Mouse (Mus musculus): ENCODE data around the gene Olfr63.
"Not testable (repeated sequence)": the region's sequence is repeated elsewhere in the genome, so short reads cannot be mapped to it uniquely, and the experiment has no call there.

Gene Olfr63

DNA sequence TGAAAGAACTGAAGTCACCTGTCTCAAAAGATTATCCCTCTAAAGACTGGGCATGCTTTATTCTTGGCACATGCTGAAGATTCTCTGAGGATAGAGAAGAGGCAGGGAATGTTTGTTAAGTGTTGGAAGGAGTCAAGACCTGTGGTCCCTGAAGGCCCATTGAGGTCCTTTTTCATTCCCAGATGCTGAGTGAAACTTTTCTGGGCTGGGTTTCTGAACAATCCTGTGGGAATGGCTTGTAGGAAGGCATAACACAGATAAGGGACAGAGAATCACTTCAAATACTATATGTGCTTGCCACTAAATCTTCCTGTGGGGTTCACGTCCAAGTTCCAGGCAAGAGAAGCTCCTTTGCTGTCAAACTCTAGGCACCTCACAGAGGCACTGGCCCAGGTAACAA, at the start of gene Olfr63:
Gene Olfr63, plus strand, starts transcription at position 301 of the 400 bp plus-strand sequence.
- no peak for DNase-seq (ENCODE audit: low spot score in 2 of 2)

DNA sequence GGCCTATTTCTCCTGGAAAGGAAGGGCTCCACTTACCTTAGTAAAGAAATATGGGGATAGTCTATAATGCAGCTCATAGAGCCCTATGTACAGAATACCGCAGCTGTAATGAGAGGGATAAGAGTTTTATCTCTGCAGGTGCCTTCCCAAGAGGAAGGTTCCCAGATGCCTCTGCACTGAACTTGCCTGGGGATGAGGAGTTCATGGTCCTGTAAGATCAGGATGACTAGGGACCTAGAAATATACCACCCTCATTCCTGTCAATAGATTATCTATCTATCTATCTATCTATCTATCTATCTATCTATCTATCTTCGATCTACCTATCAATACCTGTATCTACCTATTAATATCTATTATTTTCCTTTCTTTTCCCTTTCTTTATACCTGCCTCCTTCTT, 42.9 kb upstream of the Olfr63 start, which contains the start of gene Olfr1564:
Gene Olfr1564, minus strand, starts transcription at position 101 of the 400 bp plus-strand sequence.
- DNase-seq (ENCODE audit: low spot score in 2 of 2): no peak

DNA sequence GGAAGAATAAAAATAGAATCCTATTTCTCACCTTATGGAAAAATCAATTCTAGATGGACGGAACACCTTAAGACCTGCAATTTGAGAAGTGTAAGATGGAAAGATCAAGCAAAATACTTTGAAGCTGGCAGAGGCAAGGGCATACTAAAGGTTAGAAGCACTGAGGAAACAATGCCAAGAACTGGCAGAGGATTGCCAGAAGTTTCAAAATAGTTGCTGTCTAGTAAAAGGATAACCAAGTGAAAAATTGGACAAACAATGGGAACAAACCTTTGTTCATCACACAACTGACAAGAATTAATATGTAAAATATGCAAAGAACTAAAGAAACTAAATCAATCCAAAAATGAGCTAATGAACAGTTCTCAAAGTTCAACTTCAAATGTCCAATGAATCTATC, 27.8 kb upstream of the Olfr63 start:
- not testable (repeated sequence) for DNase-seq (ENCODE audit: low spot score in 2 of 2)

- not testable (repeated sequence) for DNase-seq (ENCODE audit: low spot score in 2 of 2)
Observed at GRCm38 (mm10) chr17:33254530-33255318, 9.8 kb upstream of the Olfr63 start, which contains the start of gene Zfp955a. Gene Zfp955a (minus strand): TSS chr17:33255145.

GRCm38 (mm10) chr17:33255319-33255657, 9.2 kb upstream of the Olfr63 start:
- DNase-seq (ENCODE audit: low spot score in 2 of 2): not testable (repeated sequence)

DNA sequence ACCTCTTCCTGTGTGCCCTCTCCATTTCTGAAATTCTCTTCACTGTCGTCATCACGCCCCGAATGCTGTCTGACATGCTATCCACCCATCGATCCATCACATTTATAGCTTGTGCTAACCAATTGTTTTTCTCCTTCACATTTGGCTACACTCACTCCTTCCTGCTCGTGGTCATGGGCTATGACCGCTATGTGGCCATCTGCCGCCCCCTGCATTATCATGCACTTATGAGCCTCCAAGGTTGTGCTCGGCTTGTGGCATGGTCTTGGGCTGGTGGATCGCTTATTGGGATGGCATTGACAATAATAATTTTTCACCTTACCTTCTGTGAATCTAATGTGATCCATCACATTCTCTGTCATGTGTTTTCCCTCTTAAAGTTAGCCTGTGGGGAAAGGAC, 4.4 kb downstream of the Olfr63 start:
- no peak for DNase-seq (ENCODE audit: low spot score in 2 of 2)

DNA sequence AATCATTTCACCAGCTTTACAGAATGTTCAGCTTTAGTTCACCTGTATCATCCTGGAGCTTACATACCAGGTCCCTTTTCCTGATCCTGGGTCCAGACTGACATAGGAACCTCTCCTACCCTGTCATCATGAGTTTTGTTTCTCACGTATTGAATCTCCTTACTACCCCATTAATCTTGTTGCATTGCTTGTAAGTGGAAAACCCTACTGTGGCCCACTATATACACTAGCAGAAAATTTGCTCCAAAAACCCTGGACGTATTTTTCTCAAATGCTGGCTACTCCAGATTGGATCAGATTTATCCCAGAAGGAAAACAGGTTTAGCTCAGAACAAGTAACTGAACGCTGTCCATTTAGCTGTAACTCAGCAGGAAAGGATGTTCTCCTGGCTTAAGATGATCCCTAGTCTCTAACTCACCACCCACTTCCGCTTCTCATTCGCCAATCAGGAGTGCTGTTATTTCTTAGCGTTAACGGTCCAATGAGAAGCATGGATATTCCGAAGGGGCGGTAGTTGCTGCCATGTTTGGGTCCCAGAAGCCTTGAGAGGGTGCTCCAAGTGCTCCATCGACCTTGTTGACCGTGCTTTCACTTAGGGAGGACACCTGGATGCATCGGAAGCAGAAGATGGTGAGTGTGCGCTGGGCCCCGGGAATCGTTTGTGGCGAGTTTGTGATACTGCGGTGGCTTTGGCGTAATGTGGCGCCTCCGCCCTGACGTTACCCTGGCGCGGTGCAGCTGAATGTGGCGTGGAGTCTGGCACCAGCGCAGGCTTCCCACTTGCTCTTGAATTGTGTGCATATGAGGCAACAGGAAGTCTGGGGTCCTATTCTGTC, 24.8 kb downstream of the Olfr63 start, which contains the start of gene Zfp955b:
Gene Zfp955b, plus strand, starts transcription at position 506 of the 837 bp plus-strand sequence.
- DNase-seq (ENCODE audit: low spot score in 2 of 2): not testable (repeated sequence)

GRCm38 (mm10) chr17:33289876-33290149, 25.3 kb downstream of the Olfr63 start:
- not testable (repeated sequence) for DNase-seq (ENCODE audit: low spot score in 2 of 2)

Data from thymus, postnatal 10 days (tissue).